Mouse (Mus musculus) left cerebral cortex, postnatal 4 days (tissue): Measurements from ENCODE around the gene Cdc42ep5. TPM values are rescaled to one million over a fixed set of nuclear protein-coding genes. Genes with fewer than 3 reads are reported as not detected.

Experiments
- DNase-seq: peaks from one replicate; pipeline ENCODE4 v3.0.0-alpha.2; 2022
- intact Hi-C: fragments of 180-260 bp; cut with DNase I; formaldehyde crosslinking; loops from one replicate; pipeline ENCODE4 v1.15.1; 2025
- total RNA-seq, 2 experiments: library from RNA; stranded (reverse); gene quantifications; 2 replicates each; pipeline ENCODE4 v1.2.3; 2021

Cdc42ep5 gene
- total RNA-seq, 2 experiments from 2014 or later, result 3.0 to 4.0 TPM

DNA sequence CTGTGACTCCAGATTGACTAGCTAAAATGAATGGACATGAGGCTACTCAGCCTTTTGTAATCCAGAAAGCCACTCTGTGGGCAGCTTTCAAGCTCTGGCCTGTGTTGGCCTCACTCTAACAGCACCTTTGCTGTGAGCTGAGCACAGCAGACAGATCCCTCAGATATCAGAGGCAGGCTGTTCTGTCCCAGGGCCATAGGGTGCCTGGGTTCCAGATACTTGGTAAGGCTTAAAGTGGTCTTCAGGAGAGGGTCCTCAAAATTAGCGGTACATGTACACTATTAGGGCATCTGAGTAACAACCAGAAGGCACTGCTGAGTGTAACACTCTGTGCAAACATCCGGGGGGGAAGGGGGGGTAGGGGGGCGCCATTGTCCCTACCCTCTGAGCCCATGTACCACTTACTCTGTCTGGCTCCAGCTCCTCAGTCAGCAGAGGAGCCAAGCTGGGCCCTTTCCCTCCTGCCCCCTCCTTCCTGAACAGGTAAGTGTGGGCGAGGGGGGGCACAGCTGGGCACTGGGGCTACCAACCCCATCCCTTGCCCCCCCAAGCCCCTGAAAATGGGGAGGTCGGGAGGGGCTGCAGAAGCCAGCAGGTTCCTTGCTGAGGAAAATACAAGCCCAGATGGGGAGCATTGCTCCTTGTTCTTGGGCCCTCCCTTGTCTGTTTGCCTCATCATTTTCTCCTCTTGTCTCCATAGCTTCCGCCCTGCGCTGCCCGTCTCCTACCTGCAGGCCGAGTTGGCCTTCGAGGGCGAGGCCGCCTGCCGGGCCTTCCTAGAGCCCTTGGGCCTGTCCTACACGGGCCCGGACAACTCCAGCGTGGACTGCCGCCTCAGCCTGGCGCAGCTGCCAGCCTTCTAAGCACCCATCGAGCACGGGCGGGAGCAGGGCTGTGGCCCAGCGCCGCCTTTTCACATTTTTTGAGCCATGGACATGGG lies 18.1 kb downstream of the Cdc42ep5 start:
- DNase-seq, result no peak

GRCm38 (mm10) chr7:4145552-4146190 lies 19.0 kb downstream of the Cdc42ep5 start:
- intact Hi-C loops, result loop anchor here (5.0 to 10.0 kb wide), 2 partner anchors 282 to 451 kb away; partner anchors contain the start of genes Mboat7 and Tsen34
- peak; percentile 55 for DNase-seq

More for the DNA sequence above, 18.1 kb downstream of the Cdc42ep5 start:
- intact Hi-C loops, result loop anchor here (5.0 to 10.0 kb wide), 2 partner anchors 281 to 452 kb away; partner anchors contain the start of genes Mboat7 and Tsen34

DNA sequence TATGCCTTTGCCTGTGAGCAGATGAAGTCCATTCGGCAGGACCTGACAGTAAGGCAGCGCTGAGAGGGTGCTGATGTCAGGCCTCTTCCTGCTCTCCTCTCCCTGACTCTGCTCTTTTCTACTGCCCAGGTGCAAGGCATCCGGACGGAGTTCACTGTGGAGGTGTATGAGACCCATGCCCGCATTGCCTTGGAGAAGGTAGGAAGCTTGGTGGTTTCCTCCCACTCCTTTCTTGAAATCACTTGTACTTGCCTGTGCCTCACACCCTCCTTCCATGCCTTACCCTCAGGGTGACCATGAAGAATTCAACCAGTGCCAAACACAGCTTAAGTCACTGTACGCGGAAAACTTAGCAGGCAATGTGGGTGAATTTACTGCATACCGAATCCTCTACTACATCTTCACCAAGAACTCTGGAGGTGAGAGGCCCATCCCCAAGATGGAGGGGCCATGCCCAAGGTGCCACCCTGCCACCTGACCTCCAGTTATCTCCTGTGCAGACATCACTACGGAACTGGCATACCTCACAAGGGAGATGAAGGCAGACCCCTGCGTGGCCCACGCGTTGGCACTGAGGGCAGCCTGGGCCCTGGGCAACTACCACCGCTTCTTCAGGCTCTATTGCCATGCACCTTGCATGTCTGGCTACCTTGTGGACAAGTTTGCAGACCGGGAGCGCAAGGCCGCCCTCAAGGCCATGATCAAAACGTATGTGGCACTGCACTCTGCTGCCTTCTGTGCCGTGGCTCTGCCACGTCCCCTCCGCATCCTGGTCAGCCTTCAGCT lies 19.7 kb downstream of the Cdc42ep5 start:
- no peak for DNase-seq
- intact Hi-C loops, result loop anchor here (5.0 to 10.0 kb wide), 2 partner anchors 282 to 450 kb away; partner anchors contain the start of genes Mboat7 and Tsen34

DNA sequence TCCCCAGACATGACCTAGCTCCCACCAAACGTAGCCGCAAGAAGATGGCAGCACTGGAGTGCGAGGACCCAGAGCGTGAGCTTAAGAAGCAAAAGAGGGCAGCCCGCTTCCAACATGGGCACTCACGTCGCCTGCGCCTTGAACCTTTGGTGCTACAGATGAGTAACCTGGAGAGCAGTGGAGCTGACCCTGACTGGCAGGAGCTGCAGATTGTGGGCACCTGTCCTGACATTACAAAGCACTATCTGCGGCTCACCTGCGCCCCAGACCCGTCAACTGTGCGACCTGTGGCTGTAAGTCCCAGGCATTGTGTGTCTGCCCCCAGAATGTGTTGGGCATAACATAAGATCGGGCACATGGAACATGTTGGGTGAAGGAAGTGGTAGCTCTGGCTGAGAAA lies 20.6 kb downstream of the Cdc42ep5 start:
- intact Hi-C loops, result loop anchor here (10.0 kb wide), 1 partner anchor 449 kb away; the partner anchor contains the start of genes Mboat7 and Tsen34
- no peak for DNase-seq

GRCm38 (mm10) chr7:4143506-4143905 lies 21.2 kb downstream of the Cdc42ep5 start:
- DNase-seq, result no peak
- intact Hi-C loops, result loop anchor here (10.0 kb wide), 1 partner anchor 449 kb away; the partner anchor contains the start of genes Mboat7 and Tsen34

DNA sequence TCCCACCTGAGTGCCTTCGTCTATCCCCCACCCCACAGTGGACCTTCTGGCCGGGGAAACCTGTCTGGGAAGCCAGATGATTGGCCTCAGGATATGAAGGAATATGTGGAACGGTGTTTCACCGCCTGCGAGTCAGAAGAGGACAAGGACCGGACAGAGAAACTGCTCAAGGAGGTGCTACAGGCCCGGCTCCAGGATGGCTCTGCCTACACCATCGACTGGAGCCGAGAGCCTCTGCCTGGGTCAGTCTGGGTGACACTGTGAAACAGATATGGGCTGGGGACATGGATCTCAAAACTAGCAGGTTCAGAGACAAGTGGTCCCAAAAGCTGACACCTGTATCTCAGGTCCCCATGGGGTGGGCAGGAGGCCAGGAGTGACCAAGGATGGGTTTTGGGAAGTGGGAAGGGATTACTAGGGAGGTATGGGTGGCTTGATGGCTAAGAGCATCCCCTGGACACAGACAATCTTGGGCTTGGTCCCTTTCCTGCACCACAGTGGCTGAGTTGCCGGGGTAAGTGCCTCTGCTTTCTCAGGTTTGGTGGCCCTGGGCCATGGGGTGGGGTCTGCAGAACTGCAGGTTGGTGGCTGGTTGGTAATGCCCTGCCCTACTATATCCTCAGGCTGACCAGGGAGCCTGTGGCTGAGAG lies 21.7 kb downstream of the Cdc42ep5 start:
- intact Hi-C loops, result loop anchor here (10.0 kb wide), 1 partner anchor 448 kb away; the partner anchor contains the start of genes Mboat7 and Tsen34
- DNase-seq, result no peak

- no peak for DNase-seq
- intact Hi-C loops, result loop anchor here (10.0 kb wide), 1 partner anchor 447 kb away; the partner anchor contains the start of genes Mboat7 and Tsen34
These were observed 22.9 kb downstream of the Cdc42ep5 start for GRCm38 (mm10) chr7:4141648-4142325.

DNA sequence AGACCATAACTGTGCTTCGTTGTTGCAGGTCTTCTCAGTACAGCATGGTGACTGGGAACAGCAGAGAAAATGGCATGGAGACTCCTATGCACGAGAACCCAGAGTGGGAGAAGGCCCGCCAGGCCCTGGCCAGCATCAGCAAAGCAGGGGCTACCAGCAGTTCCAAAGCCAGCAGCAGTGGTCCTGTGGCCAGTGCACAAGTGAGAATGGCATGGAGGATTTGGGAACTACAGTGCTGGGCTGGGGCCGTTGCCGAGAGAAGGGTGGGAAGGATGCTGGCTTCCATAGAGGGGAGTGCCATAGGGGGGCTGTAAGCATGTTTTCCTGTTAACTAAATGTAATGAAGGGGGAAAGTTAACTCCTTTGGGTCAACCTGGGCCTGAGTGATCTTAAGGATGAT lies 25.3 kb downstream of the Cdc42ep5 start:
- no peak for DNase-seq
- intact Hi-C loops, result no loop called here

- intact Hi-C loops, result no loop called here
- DNase-seq, result no peak
These were observed 26.0 kb downstream of the Cdc42ep5 start for GRCm38 (mm10) chr7:4138671-4139070.

DNA sequence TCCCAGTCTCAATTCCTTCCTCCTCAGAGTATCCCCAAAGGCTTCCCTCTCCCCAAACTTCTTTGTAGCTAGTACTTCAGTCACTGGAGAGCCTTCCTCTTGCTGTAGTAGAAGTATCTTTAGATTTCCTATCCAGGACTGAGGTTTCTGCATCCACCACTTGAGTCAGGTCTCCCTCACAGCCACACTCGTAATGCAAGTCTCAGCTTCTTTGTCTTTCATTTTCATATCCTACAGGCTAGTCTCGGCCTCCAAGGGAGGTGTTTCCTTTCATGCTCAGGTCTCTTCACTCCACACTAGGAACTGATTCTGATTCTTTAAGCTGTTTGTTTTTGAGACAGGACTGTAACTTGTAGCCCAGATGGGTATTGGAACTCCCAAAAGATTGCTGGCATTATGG lies 26.5 kb downstream of the Cdc42ep5 start:
- DNase-seq, result no peak
- intact Hi-C loops, result no loop called here

DNA sequence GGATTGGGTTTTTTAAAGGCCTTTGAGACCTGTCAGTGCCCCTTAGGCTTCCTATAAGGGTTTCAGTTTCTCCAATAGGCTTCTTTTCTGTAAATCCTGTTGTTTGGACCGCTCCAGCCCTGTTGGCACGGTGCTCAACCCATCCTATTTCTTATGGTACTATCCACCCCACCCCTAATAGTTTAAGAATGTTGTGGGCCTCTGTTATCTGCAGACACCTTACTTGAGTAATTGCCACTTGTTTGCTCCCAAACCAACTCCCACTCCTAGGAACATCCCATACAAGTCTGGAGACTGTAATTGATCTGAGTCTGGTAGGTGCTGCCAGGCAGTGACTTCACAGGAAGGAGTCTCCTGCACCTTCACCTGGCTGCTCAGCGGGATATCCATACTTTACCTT lies 26.9 kb downstream of the Cdc42ep5 start:
- no peak for DNase-seq
- intact Hi-C loops, result no loop called here

- DNase-seq, result peak; percentile 99
- intact Hi-C loops, result no loop called here
These were observed 27.7 kb downstream of the Cdc42ep5 start, which contains the start of gene Leng8 for GRCm38 (mm10) chr7:4136771-4137531. Leng8 (plus strand) TSS chr7:4137039.

DNA sequence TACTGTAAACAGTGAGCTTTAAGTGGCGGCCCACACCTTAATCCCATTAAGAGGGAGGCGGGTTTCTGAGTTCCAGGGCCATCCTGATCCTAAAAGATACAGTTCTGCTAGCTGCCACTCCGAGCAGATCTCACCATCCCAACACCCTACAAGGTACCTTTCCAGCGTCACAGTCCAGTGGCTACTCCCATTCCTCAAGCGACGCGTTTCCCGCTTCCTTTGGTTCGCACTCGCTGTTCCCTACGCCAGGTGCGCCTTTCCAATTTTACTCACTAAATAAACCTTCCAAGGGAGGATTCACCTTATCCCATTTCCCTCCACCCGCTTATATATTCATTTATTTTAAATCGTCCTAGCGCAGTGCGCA lies 28.3 kb downstream of the Cdc42ep5 start:
- no peak for DNase-seq
- intact Hi-C loops, result no loop called here

- intact Hi-C loops, result no loop called here
- no peak for DNase-seq
These were observed 29.7 kb downstream of the Cdc42ep5 start for GRCm38 (mm10) chr7:4134911-4135310.

DNA sequence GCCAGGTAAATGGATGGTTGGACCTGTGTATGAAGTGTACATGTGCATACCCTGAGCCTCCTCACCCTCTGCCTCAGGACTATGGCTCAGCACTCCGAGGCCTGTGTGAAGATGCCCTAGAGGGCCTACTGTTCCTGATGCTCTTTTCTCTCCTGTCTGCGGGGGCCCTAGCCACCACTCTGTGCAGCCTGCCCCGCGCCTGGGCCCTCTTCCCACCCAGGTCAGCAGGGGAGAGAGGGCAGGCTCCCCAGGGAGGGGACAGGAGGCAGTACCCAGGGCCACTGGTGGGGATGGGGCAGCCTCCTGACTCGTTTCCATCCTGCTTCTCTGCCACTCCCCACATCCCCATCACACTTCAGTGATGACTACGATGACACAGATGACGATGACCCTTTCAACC lies 31.7 kb downstream of the Cdc42ep5 start:
- intact Hi-C loops, result no loop called here
- peak; percentile 22 for DNase-seq

GRCm38 (mm10) chr7:4132581-4132980 lies 32.1 kb downstream of the Cdc42ep5 start:
- intact Hi-C loops, result no loop called here
- DNase-seq, result peak; percentile 4

GRCm38 (mm10) chr7:4131964-4132363 lies 32.7 kb downstream of the Cdc42ep5 start:
- DNase-seq, result peak; percentile 2
- intact Hi-C loops, result no loop called here

GRCm38 (mm10) chr7:4130686-4131452 lies 33.8 kb downstream of the Cdc42ep5 start:
- peak; percentile 92 for DNase-seq
- intact Hi-C loops, result no loop called here
